Mouse (Mus musculus) T-helper 1 cell (primary cell): Measurements from ENCODE around the gene Fkbp8.

ENCODE experiments used
- in situ Hi-C: fragments of 300-600 bp; cut with MboI, MseI; formaldehyde crosslinking; loops from one replicate; pipeline ENCODE4 v1.15.1; 2025; ENCODE audit warnings: high pct_unique_total_duplicates

Gene Fkbp8

GRCm38 (mm10) chr8:70527512-70528181 lies at the start of gene Fkbp8, which contains the start of gene Kxd1:
Gene Fkbp8, plus strand, starts transcription at chr8:70527724.
Gene Kxd1, minus strand, starts transcription at chr8:70527956.
- in situ Hi-C loops: no loop called here

- in situ Hi-C loops: no loop called here
These were observed 45.6 kb upstream of the Fkbp8 start for GRCm38 (mm10) chr8:70481908-70482307.

- in situ Hi-C loops: no loop called here
These were observed 44.6 kb upstream of the Fkbp8 start for GRCm38 (mm10) chr8:70482943-70483342.

- in situ Hi-C loops: no loop called here
These were observed 41.3 kb upstream of the Fkbp8 start for GRCm38 (mm10) chr8:70486191-70486681.

- in situ Hi-C loops: no loop called here
These were observed 40.5 kb upstream of the Fkbp8 start, which contains the start of gene Tmem59l for GRCm38 (mm10) chr8:70486941-70487520. Gene Tmem59l, minus strand, starts transcription at chr8:70487358.

- in situ Hi-C loops: no loop called here
These were observed 39.3 kb upstream of the Fkbp8 start for GRCm38 (mm10) chr8:70487993-70488796.

- in situ Hi-C loops: no loop called here
These were observed 38.5 kb upstream of the Fkbp8 start for GRCm38 (mm10) chr8:70488931-70489470.

- in situ Hi-C loops: no loop called here
These were observed 37.9 kb upstream of the Fkbp8 start for GRCm38 (mm10) chr8:70489576-70489975.

GRCm38 (mm10) chr8:70490061-70490879 lies 37.3 kb upstream of the Fkbp8 start:
- in situ Hi-C loops: no loop called here

GRCm38 (mm10) chr8:70490880-70491495 lies 36.5 kb upstream of the Fkbp8 start:
- in situ Hi-C loops: no loop called here

- in situ Hi-C loops: no loop called here
These were observed 34.6 kb upstream of the Fkbp8 start, which contains the start of gene Crlf1 for GRCm38 (mm10) chr8:70492664-70493640. Gene Crlf1, plus strand, starts transcription at chr8:70493158.

GRCm38 (mm10) chr8:70493692-70494415 lies 33.7 kb upstream of the Fkbp8 start:
- in situ Hi-C loops: no loop called here

- in situ Hi-C loops: no loop called here
These were observed 33.0 kb upstream of the Fkbp8 start for GRCm38 (mm10) chr8:70494416-70494945.

- in situ Hi-C loops: no loop called here
These were observed 32.3 kb upstream of the Fkbp8 start for GRCm38 (mm10) chr8:70495001-70495770.

GRCm38 (mm10) chr8:70495771-70496062 lies 31.8 kb upstream of the Fkbp8 start:
- in situ Hi-C loops: no loop called here

GRCm38 (mm10) chr8:70500386-70501301 lies 26.9 kb upstream of the Fkbp8 start:
- in situ Hi-C loops: loop anchor here (5.0 kb wide), 1 partner anchor 83 kb away; no protein-coding TSS in a partner anchor
